Mouse (Mus musculus): ENCODE results near the gene Rac1. TPM values are rescaled to one million over a fixed set of nuclear protein-coding genes. Genes with fewer than 3 reads are reported as not detected.

Gene Rac1
- polyA plus RNA-seq, 1 experiment: 245 TPM

DNA sequence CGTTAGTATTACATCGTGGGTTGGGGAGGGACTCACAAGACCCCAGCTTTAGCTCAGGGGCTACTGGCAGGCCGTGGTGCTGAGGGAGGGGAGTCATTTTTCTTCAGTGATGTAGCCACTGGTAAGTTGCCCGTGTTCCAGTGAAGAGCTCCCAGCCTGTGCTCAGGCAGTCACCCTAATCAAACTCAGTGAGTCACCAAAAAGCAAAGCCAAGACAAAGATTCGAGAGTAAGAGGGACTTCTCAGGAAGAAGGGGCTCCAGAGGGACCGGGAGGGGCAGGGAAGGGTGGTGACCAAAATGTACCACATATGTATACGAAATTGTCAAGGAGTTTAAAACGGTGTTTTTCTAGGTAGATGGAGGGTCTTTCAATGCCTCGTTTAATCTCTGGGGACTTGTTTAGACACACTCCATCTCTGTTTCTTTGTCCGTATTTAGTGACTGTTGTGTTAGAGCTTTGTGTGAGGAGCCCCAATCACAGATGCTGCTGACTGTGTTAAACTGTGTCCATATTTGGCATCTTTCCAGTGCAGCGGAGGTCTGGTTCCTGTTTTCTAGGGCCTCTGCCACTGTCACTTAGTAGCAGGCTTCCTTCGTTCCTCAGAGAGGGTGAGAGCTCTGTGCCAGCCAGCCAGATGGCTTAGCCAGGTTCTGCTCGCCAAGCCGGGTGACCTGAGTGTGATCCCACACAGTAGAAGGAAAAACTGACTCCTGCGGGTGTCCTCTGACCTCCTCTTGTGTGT lies 57.2 kb downstream of the Rac1 start:
- Histone ChIP-seq H3K36me3 (ENCODE audit: control insufficient read depth, insufficient read depth) (no peaks in the 10 kb centered on the region), H3ac (ENCODE audit: control insufficient read depth, insufficient read length) (no peak overlapping the region), H3K27me3 (ENCODE audit: control insufficient read depth, insufficient read depth, insufficient read length) (no peaks in the 10 kb centered on the region), H3K4me2 (ENCODE audit: low read depth) (no peak overlapping the region), H3K4me3 (no peak overlapping the region), H3K79me2 (ENCODE audit: control insufficient read depth, insufficient read depth) (no peaks in the 10 kb centered on the region)
- TF ChIP-seq TCF12 (IDR thresholded peaks at IDR 0.05; ENCODE audit: insufficient read depth, poor library complexity, severe bottlenecking) (no peak), POLR2AphosphoS2 (IDR thresholded peaks at IDR 0.05; ENCODE audit: insufficient read length, low read depth) (no peak)

DNA sequence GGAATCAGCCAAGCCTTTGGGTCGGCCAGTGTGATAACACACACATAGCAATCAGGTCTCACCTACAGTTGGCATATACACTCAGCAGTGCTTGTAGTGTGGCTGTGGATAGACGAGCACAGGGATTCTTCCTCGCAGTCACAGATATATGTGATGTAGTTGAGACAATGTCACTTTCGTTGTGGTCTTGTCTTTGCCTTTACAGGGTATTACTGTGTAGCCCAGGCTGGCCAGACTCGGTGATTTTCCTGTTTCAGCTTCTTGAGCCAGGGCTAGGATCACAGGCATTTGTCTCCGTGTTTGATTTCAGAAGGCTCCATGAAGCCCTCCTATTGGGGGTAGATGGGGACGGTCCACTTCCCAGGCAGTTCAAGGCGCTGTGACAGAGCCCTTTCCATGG lies 58.2 kb downstream of the Rac1 start:
- Histone ChIP-seq H3K4me3 (no peak overlapping the region), H3K79me2 (ENCODE audit: control insufficient read depth, insufficient read depth) (no peaks in the 10 kb centered on the region), H3K27me3 (ENCODE audit: control insufficient read depth, insufficient read depth, insufficient read length) (no peaks in the 10 kb centered on the region), H3ac (ENCODE audit: control insufficient read depth, insufficient read length) (no peak overlapping the region), H3K4me2 (ENCODE audit: low read depth) (no peak overlapping the region), H3K36me3 (ENCODE audit: control insufficient read depth, insufficient read depth) (no peaks in the 10 kb centered on the region)
- no peak for TF ChIP-seq CEBPB (IDR thresholded peaks at IDR 0.05; ENCODE audit: insufficient read depth, poor library complexity, severe bottlenecking)
- no peak for TF ChIP-seq MYOG (IDR thresholded peaks at IDR 0.05; ENCODE audit: control insufficient read depth in 1 of 3, insufficient read depth in 1 of 3, insufficient read length in 2 of 3, low read depth in 2 of 3)
- TF ChIP-seq TCF12 (IDR thresholded peaks at IDR 0.05; ENCODE audit: insufficient read depth, poor library complexity, severe bottlenecking): no peak
- TF ChIP-seq USF1 (IDR thresholded peaks at IDR 0.05; ENCODE audit: low read depth): no peak
- TF ChIP-seq E2F4 (IDR thresholded peaks at IDR 0.05; ENCODE audit: insufficient read depth): no peak
- no peak for TF ChIP-seq TCF3 (IDR thresholded peaks at IDR 0.05; ENCODE audit: insufficient read length, low read depth)
- no peak for TF ChIP-seq MYOD1 (IDR thresholded peaks at IDR 0.05; ENCODE audit: control insufficient read depth in 1 of 3, insufficient read length in 2 of 3, low read depth in 2 of 3)
- no peak for TF ChIP-seq REST (IDR thresholded peaks at IDR 0.05; ENCODE audit: insufficient read depth, insufficient read length)
- TF ChIP-seq POLR2AphosphoS2 (IDR thresholded peaks at IDR 0.05; ENCODE audit: insufficient read length, low read depth): no peak
- no peak for TF ChIP-seq MAX (IDR thresholded peaks at IDR 0.05; ENCODE audit: low read depth)
- no peak for TF ChIP-seq SRF (IDR thresholded peaks at IDR 0.05; ENCODE audit: control insufficient read depth, insufficient read length, low read depth)
- TF ChIP-seq POLR2A (IDR thresholded peaks at IDR 0.05; ENCODE audit: insufficient read length, low read depth): no peak

- H3K4me2 ChIP-seq (ENCODE audit: low read depth): no peak overlapping the region
- no peak overlapping the region for H3K4me3 ChIP-seq
- no peak for TF ChIP-seq USF1 (IDR thresholded peaks at IDR 0.05; ENCODE audit: low read depth)
- no peaks in the 10 kb centered on the region for H3K79me2 ChIP-seq (ENCODE audit: control insufficient read depth, insufficient read depth)
- no peak overlapping the region for H3ac ChIP-seq (ENCODE audit: control insufficient read depth, insufficient read length)
- H3K36me3 ChIP-seq (ENCODE audit: control insufficient read depth, insufficient read depth): no peaks in the 10 kb centered on the region
- H3K27me3 ChIP-seq (ENCODE audit: control insufficient read depth, insufficient read depth, insufficient read length): no peaks in the 10 kb centered on the region
Observed at GRCm38 (mm10) chr5:143467931-143468330, 59.9 kb downstream of the Rac1 start.

DNA sequence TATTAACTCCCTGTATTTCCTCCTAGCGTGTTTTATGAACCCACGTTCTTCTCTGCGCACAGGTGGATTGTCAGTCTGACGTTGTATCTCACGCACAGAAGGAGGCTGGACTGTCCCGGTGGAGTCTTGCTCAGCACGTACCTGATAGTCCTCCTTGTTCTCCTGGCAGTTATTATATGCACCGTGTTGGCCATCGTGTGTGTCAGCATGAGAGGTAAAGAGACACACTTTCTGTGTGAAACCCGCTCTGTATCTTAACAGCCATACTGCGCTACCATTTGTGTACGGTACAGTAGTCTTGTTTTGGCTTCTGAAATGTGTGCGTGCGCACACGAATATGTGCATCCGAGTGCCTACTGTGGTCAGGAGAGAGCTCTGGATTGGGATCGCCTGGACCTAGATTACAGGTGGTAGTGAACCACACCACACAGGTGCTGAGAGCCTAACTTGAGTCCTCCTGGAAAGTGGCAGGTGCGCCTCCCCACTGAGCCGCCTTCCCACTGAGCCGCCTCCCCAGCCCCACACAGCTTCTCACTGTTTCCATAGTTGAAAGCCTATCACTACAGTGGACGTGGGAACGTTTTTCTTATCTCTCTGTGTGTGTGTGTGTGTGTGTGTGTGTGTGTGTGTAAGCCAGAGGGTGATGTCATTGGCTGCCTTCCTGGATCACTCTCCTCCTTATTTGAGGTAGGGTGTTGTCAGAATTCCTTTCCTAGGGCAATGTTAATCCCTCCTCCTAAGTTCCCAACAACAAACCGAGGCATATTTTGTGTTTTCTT lies 60.8 kb downstream of the Rac1 start:
- H3K4me3 ChIP-seq: no peak overlapping the region
- TF ChIP-seq MYOD1 (IDR thresholded peaks at IDR 0.05; ENCODE audit: control insufficient read depth in 1 of 3, insufficient read length in 2 of 3, low read depth in 2 of 3) (no peak), TCF3 (IDR thresholded peaks at IDR 0.05; ENCODE audit: insufficient read length, low read depth) (no peak), MYOG (IDR thresholded peaks at IDR 0.05; ENCODE audit: control insufficient read depth in 1 of 3, insufficient read depth in 1 of 3, insufficient read length in 2 of 3, low read depth in 2 of 3) (no peak), SRF (IDR thresholded peaks at IDR 0.05; ENCODE audit: control insufficient read depth, insufficient read length, low read depth) (no peak), POLR2AphosphoS2 (IDR thresholded peaks at IDR 0.05; ENCODE audit: insufficient read length, low read depth) (no peak), REST (IDR thresholded peaks at IDR 0.05; ENCODE audit: insufficient read depth, insufficient read length) (no peak), MAX (IDR thresholded peaks at IDR 0.05; ENCODE audit: low read depth) (no peak), TCF12 (IDR thresholded peaks at IDR 0.05; ENCODE audit: insufficient read depth, poor library complexity, severe bottlenecking) (no peak), E2F4 (IDR thresholded peaks at IDR 0.05; ENCODE audit: insufficient read depth) (no peak), USF1 (IDR thresholded peaks at IDR 0.05; ENCODE audit: low read depth) (no peak), POLR2A (IDR thresholded peaks at IDR 0.05; ENCODE audit: insufficient read length, low read depth) (no peak)

More for the DNA sequence above, 60.8 kb downstream of the Rac1 start:
- no peaks in the 10 kb centered on the region for H3K27me3 ChIP-seq (ENCODE audit: control insufficient read depth, insufficient read depth, insufficient read length)
- H3K36me3 ChIP-seq (ENCODE audit: control insufficient read depth, insufficient read depth): no peaks in the 10 kb centered on the region
- no peak overlapping the region for H3ac ChIP-seq (ENCODE audit: control insufficient read depth, insufficient read length)
- H3K4me2 ChIP-seq (ENCODE audit: low read depth): no peak overlapping the region
- no peaks in the 10 kb centered on the region for H3K79me2 ChIP-seq (ENCODE audit: control insufficient read depth, insufficient read depth)
